Mouse (Mus musculus): Measurements from ENCODE around the gene Ppp1r1c.
"Not testable (repeated sequence)": the region's sequence is repeated elsewhere in the genome, so short reads cannot be mapped to it uniquely, and the experiment has no call there.

The Ppp1r1c gene

GRCm38 (mm10) chr2:79744164-79744563, 36.6 kb downstream of the Ppp1r1c start:
- no peak for DNase-seq (ENCODE audit: low read depth, low spot score)

- no peak for DNase-seq (ENCODE audit: low read depth, low spot score)
These were observed 44.1 kb downstream of the Ppp1r1c start for GRCm38 (mm10) chr2:79751685-79752084.

GRCm38 (mm10) chr2:79760018-79760417, 52.4 kb downstream of the Ppp1r1c start:
- DNase-seq (ENCODE audit: low read depth, low spot score): no peak

DNA sequence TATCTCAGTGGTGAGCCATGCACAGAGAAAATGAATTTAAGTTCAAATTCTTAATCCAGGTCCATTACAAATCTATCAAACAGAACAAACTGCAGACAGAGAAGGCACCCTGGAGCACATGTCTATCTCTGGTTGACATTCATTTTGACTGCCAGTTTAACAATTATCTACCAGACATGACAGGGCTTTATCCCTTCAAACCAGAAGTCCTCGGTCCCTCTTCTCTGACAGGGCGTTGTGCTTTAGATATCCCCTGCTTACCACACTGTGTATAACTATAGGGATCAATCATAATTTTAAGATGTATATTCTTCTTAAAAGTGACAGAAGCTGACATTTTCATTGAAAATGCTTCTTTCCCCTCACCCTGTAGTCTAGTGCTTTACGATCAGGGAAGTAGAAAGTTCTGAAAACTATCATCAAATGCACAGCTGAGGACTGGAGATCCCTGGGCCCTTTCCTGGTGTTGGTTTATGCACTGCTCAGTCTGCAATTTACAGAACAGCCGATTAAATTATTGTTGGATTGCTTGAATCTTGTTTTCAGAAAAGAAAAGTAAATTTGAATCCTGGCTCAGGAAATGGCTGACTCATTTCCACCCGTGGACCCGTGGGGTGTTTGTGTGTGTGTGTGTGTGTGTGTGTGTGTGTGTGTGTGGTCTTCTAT, 55.3 kb downstream of the Ppp1r1c start:
- no peak for DNase-seq (ENCODE audit: low read depth, low spot score)

DNA sequence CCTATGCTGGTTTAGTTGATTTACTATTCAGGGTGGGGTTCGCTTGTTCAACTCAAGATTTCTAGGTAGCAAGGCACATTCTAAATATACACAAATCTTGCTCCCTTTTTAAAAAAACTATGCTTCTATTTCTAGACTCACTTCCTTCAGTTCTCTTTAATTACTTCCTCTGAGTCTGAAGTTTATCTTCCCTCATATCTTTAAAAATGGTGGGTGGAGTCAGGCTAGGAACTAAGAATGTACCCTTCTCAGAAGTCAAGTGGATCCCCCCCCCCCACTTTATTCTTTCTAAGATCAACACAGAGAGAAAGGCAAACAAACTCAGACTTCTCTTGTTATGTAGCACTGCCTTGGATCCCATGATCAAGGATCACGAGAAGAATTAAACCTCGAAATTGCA, 57.5 kb downstream of the Ppp1r1c start:
- DNase-seq (ENCODE audit: low read depth, low spot score): no peak

DNA sequence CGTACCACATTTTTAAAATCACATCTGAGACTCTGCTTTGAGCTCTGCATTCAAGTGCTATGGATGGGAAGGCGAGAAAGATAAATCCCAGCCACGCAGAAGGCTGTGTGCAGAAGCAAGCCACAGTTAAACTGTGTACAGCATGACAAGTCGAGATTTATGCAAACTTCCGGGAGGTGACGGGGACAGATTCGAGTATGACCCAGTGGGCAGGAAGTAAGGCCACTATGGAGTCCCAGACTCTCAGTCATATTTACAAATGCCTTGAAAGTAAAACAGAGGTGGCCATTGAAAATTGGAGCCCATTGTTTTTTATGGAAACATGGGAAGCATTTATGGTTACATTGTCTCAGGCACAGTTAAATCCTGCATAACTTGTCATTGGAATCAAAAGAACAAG, 58.1 kb downstream of the Ppp1r1c start:
- DNase-seq (ENCODE audit: low read depth, low spot score): no peak

DNA sequence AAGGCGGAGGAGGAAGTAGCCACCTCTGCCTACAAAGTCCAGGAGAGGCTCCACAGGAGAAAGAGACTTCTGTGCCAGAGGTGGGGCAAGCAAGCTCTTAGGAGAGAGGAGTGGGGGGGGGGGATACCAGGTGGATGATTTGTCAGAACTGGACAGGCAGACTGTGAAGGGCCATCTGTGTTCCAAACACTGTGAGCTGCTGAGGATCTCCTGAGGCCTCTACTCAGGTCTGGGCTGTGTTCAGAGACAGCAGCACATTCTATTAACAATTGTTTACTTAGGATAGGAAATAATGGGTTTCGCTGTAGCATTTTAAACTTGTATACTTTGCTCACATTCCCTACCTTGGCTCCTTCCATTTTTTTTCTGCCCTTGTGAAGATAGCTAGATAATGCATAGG, 61.0 kb downstream of the Ppp1r1c start:
- DNase-seq (ENCODE audit: low read depth, low spot score): no peak

GRCm38 (mm10) chr2:79770307-79770706, 62.7 kb downstream of the Ppp1r1c start:
- DNase-seq (ENCODE audit: low read depth, low spot score): no peak

DNA sequence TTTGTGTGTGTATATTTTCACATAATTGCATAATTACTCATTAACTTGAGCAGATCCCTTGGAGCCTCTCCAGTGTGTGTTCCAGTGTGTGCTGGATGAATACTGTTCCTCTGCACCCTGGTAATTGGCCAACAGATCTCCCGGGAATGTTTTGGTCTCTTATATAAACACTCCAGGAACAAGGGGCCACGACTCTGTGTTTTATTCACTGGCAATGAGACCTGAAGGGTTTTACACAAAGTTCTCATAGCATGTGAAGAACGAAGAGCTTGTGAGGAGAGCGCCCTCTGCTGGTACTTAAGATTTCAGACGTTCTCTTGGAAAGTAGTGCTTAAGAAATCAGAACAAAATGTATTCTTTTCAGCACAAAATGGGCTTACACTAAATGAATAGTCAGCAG, 66.8 kb downstream of the Ppp1r1c start:
- peak; percentile 79 for DNase-seq (ENCODE audit: low read depth, low spot score)

- DNase-seq (ENCODE audit: low read depth, low spot score): no peak
These were observed 70.2 kb downstream of the Ppp1r1c start for GRCm38 (mm10) chr2:79777801-79778200.

DNA sequence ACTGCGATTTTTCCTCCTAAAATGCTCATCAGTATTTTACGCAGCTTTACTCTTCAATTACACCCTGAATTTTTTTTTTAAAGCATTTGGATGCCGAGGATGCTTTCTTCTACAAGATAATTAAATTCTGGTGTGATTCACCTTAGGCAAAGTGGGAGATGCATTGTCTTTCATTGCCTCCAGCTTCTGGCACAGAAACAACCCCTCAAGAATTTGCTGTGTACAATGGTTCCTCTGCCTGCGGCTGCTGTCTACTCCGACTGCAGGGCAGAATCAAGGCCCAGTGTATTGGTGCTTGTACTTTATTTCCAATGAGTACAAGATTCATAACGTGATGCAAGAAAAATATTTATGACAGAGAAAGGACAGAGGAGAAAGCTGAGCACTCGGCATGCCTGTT, 73.2 kb downstream of the Ppp1r1c start:
- no peak for DNase-seq (ENCODE audit: low read depth, low spot score)

GRCm38 (mm10) chr2:79785541-79786134, 78.1 kb downstream of the Ppp1r1c start:
- DNase-seq (ENCODE audit: low read depth, low spot score): no peak

DNA sequence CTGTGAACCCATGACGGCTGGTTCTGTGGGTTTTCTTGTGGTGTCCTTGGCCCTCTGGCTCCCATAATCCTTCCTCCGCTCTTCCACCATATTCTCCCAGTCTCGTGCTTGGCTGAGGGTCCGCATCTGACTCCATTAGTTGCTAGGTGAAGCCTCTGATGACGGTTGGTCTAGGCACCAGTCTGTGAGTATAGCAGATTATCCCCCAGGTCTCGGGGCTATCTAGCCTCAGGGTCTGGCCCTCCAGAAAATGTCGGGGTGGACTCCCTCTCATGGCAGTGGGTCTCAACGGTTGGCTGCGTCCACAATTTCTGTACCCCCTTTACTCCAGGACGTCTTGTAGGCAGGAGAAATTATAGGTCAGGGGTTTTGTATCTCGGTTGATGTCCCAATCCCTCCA, 78.9 kb downstream of the Ppp1r1c start:
- DNase-seq (ENCODE audit: low read depth, low spot score): no peak

DNA sequence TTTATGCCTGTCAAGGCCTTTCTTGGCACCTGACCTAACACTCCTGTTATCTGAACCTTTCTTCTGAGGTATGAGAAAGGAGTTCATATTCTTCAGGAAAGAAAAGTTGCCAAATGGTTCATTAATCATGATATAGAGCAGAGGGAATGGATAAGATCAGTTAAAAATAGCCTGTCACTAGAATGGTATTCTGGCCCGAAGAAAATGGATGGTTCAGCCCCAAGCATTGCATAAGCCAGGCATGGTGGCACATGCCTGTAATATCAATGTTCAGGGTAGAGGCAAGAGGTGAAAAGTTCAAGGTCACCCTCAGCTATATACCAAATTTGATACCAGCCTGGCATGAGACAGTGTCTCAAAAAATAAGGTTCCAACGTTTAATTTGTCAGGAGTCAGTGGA, 85.6 kb downstream of the Ppp1r1c start:
- DNase-seq (ENCODE audit: low read depth, low spot score): no peak

DNA sequence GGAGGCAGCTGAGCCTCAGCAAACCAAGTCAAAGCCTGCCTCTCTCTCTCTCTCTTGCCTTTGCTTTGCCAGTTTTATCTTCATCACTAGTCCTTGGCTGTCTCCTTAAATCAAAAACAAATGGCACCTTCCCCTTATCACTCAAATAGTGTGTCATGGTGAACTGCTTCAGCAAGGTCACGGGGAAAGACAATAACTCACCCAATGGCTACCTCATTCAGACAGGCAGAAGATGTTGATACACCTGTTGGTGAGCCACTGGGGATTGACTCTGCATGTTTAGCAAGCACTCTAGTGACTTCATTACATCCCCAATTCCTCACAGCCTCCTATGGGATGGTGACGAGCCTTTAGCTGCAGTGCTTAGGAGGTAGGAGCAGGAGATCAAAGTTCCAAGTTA, 89.9 kb downstream of the Ppp1r1c start:
- DNase-seq (ENCODE audit: low read depth, low spot score): no peak

- peak; percentile 56 for DNase-seq (ENCODE audit: low read depth, low spot score)
These were observed 91.0 kb downstream of the Ppp1r1c start for GRCm38 (mm10) chr2:79798627-79799026.

GRCm38 (mm10) chr2:79815708-79816484, 108.3 kb downstream of the Ppp1r1c start:
- peak; percentile 14 for DNase-seq (ENCODE audit: low read depth, low spot score)

DNA sequence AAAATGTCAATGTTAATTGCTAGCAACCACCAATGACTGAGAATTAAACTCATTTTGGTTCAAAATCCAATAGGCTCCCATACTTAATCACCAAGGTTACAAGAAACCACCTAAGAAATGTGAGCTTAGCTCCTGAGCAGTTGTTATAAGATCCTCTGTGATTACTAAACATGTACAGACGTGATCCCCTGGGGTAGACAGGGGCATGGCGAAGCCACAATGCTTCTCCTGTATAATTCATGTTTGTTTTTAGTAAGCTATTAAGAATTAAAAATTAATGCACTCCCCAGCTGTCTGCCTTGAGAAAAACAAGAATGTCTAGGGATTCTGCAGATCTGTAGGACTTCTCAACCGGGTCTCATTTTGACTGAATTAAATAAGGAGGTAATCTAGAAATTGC, 112.0 kb downstream of the Ppp1r1c start:
- no peak for DNase-seq (ENCODE audit: low read depth, low spot score)

GRCm38 (mm10) chr2:79825853-79826252, 118.3 kb downstream of the Ppp1r1c start:
- peak; percentile 11 for DNase-seq (ENCODE audit: low read depth, low spot score)

GRCm38 (mm10) chr2:79839090-79839489, 131.5 kb downstream of the Ppp1r1c start:
- no peak for DNase-seq (ENCODE audit: low read depth, low spot score)

DNA sequence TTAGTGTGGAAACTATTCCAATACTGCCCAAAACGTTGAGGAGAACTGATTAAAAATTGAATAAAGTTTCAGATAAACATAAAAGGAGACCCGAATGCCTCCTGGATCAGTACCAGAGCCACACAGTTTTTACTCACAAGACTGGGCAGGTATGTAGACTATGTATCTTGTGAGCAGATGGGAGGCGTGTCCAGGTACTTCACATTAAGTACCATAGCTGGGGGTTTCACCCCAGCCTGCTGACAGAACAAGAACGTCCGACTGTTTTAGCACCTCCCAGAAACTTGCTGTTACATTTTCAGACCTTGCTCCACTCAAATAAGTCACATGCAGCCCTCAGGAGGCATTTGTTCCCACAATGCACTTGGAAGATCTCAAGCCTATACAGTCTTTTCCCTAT, 131.9 kb downstream of the Ppp1r1c start:
- DNase-seq (ENCODE audit: low read depth, low spot score): no peak

GRCm38 (mm10) chr2:79847396-79847795, 139.8 kb downstream of the Ppp1r1c start:
- not testable (repeated sequence) for DNase-seq (ENCODE audit: low read depth, low spot score)

- no peak for DNase-seq (ENCODE audit: low read depth, low spot score)
These were observed 149.3 kb downstream of the Ppp1r1c start for GRCm38 (mm10) chr2:79856874-79857273.

All from forelimb bud, embryonic 11.5 days (tissue).